ENCODE assay signal across 18 mouse cellular contexts in genomic region chr5:130196307-130196706, GRCm38 (mm10). TPM values are rescaled to one million over a fixed set of nuclear protein-coding genes. Genes with fewer than 3 reads are reported as not detected.
DNase-seq lines count a peak whose midpoint lies in the region; ATAC-seq and TF ChIP-seq lines count a peak whose summit lies in the region.
"Had no signal": no experiment of that assay in that cellular context is flagged by ENCODE, and none has a peak within 500 bp of the region (broad histone marks: within the 10 kb centered on the region; RNA-seq: fewer than 3 reads in every experiment).

No protein-coding gene starts in this region.

- DNase-seq in heart, embryonic 10.5 days (ENCODE audit: low spot score) = no peak
- DNase-seq in heart, adult 18-20 months = no peak
- DNase-seq in liver (no peak), CH12.LX (ENCODE audit: extremely low read depth) (peak; percentile 82)
- no peak for DNase-seq in urinary bladder, postnatal 36 days (ENCODE audit: low spot score in 2 of 2)
- DNase-seq in frontal cortex, postnatal 14 days (ENCODE audit: low spot score in 2 of 2) = no peak
- DNase-seq: cerebellum, adult 11-12 months; kidney, adult 11 months; lung, embryonic 14.5 days; thymus, postnatal 14 days had no signal

- no peak for TF ChIP-seq POLR2A in CH12.LX (IDR thresholded peaks at IDR 0.05; ENCODE audit: low read depth, low read length)
- TF ChIP-seq POLR2A in myocyte (IDR thresholded peaks at IDR 0.05; ENCODE audit: insufficient read length, low read depth) = no peak

- no peaks in the 10 kb centered on the region for H3K9me3 ChIP-seq in heart, embryonic 10.5 days
- no peaks in the 10 kb centered on the region for H3K9me3 ChIP-seq in liver, embryonic 15.5 days (replicated peaks)
- no peaks in the 10 kb centered on the region for H3K9me3 ChIP-seq in CH12.LX (replicated peaks; ENCODE audit: low read length)
- H3K9me3 ChIP-seq: embryonic facial prominence, embryonic 13.5 days; forebrain, embryonic 10.5 days; hindbrain, embryonic 12.5 days; limb, embryonic 13.5 days; stomach, embryonic 15.5 days had no signal

- TF ChIP-seq RAD21 in CH12.LX (IDR thresholded peaks at IDR 0.05; ENCODE audit: low read depth, low read length) = no peak

- in situ Hi-C loops in CH12.LX (cut with MboI; ENCODE audit: low pct_ligation_motif_present, low pct_unique_long_range_greater_than_20kb, low sequenced_read_pairs) = no loop called here

- no peak overlapping the region for H3ac ChIP-seq in myocyte (ENCODE audit: control insufficient read depth, insufficient read length)

- 89% methylated on average over 1 of the region's 1 CpGs for WGBS in heart, embryonic 10.5 days
- 78% methylated on average over 1 of the region's 1 CpGs for WGBS in liver, embryonic 15.5 days (ENCODE audit: insufficient replicate concordance)

- dilution Hi-C loops in CH12.LX (cut with MboI; ENCODE audit: extremely low pct_ligation_motif_present, extremely low pct_unique_long_range_greater_than_20kb, low sequenced_read_pairs) = no loop called here

- TF ChIP-seq EP300 in CH12.LX (IDR thresholded peaks at IDR 0.05; ENCODE audit: low read length) = peak; percentile 86

- H3K79me2 ChIP-seq in CH12.LX (replicated peaks; ENCODE audit: control insufficient read depth, extremely low read depth, insufficient read depth, poor library complexity, severe bottlenecking) (peaks cover 6% of the 10 kb centered on the region), myocyte (ENCODE audit: control insufficient read depth, insufficient read depth) (no peaks in the 10 kb centered on the region)

- ATAC-seq in liver, embryonic 15.5 days (ENCODE audit: insufficient read depth) = no peak

- peaks cover 24% of the 10 kb centered on the region for H3K4me1 ChIP-seq in heart, embryonic 10.5 days
- peaks cover 6% of the 10 kb centered on the region; the same call in 1 of the 2 replicates for H3K4me1 ChIP-seq in liver, embryonic 15.5 days (replicated peaks)
- H3K4me1 ChIP-seq in CH12.LX (ENCODE audit: control insufficient read depth in 1 of 2, insufficient read depth in 2 of 2) = peaks cover 16 to 49% of the 10 kb centered on the region in 2 experiments; a peak in 3 of 4 replicates
- H3K4me1 ChIP-seq: embryonic facial prominence, embryonic 13.5 days; forebrain, embryonic 10.5 days; hindbrain, embryonic 12.5 days; limb, embryonic 13.5 days had no signal

- no peak overlapping the region for H3K9ac ChIP-seq in liver, embryonic 15.5 days
- H3K9ac ChIP-seq in CH12.LX (ENCODE audit: insufficient read depth, low read depth) = 0 out of 2 replicates have a peak overlapping the region, but pooled peaks have one; percentile 35
- H3K9ac ChIP-seq: embryonic facial prominence, embryonic 13.5 days; hindbrain, embryonic 12.5 days; limb, embryonic 13.5 days; lung, embryonic 14.5 days; stomach, embryonic 15.5 days had no signal

- TF ChIP-seq CTCF in CH12.LX (conservative IDR thresholded peaks at IDR 0.05 in 1 of 2, IDR thresholded peaks at IDR 0.05 in 1 of 2; ENCODE audit: low read depth in 2 of 2, low read length in 2 of 2) = no peak

- H3K4me3 ChIP-seq in heart, embryonic 10.5 days = no peak overlapping the region
- no peak overlapping the region for H3K4me3 ChIP-seq in liver, embryonic 15.5 days (replicated peaks)
- H3K4me3 ChIP-seq in CH12.LX (replicated peaks in 1 of 3; ENCODE audit: low read depth in 2 of 3, low read length in 2 of 3, poor library complexity in 1 of 3) (no peak overlapping the region), myocyte (no peak overlapping the region)
- H3K4me3 ChIP-seq: embryonic facial prominence, embryonic 13.5 days; forebrain, embryonic 10.5 days; hindbrain, embryonic 12.5 days; left cerebral cortex, adult 2 months; limb, embryonic 13.5 days; stomach, embryonic 15.5 days had no signal

- H3K4me2 ChIP-seq in liver, embryonic 15.5 days = no peak overlapping the region
- H3K4me2 ChIP-seq in CH12.LX (ENCODE audit: insufficient read depth, low read depth, poor library complexity, severe bottlenecking) (peak overlapping the region; percentile 18), myocyte (ENCODE audit: low read depth) (peak overlapping the region; percentile 35)
- H3K4me2 ChIP-seq: embryonic facial prominence, embryonic 13.5 days; hindbrain, embryonic 12.5 days; limb, embryonic 13.5 days; lung, embryonic 14.5 days; stomach, embryonic 15.5 days had no signal

- H3K36me3 ChIP-seq in heart, embryonic 10.5 days = peaks cover 62% of the 10 kb centered on the region
- H3K36me3 ChIP-seq in liver, embryonic 15.5 days (replicated peaks) = peaks cover 97% of the 10 kb centered on the region
- H3K36me3 ChIP-seq in CH12.LX (replicated peaks in 1 of 2; ENCODE audit: control insufficient read depth in 1 of 2, insufficient read depth in 1 of 2, low read length in 1 of 2) = peaks cover 51 to 83% of the 10 kb centered on the region in 2 experiments
- H3K36me3 ChIP-seq in myocyte (ENCODE audit: control insufficient read depth, insufficient read depth) = peaks cover 27% of the 10 kb centered on the region

- H3K27me3 ChIP-seq in heart, embryonic 10.5 days (ENCODE audit: insufficient read depth, poor library complexity, severe bottlenecking) = no peaks in the 10 kb centered on the region
- no peaks in the 10 kb centered on the region for H3K27me3 ChIP-seq in liver, embryonic 15.5 days
- H3K27me3 ChIP-seq in CH12.LX (replicated peaks) (no peaks in the 10 kb centered on the region), myocyte (ENCODE audit: control insufficient read depth, insufficient read depth, insufficient read length) (no peaks in the 10 kb centered on the region)
- H3K27me3 ChIP-seq: embryonic facial prominence, embryonic 13.5 days; hindbrain, embryonic 12.5 days; limb, embryonic 13.5 days; stomach, embryonic 15.5 days had no signal

- H3K27ac ChIP-seq in heart, embryonic 10.5 days = peak overlapping the region; percentile 4; the same call in 1 of the 2 replicates
- H3K27ac ChIP-seq in liver, embryonic 15.5 days (replicated peaks) = peak overlapping the region; percentile 6; the same call in 1 of the 2 replicates
- H3K27ac ChIP-seq in CH12.LX (ENCODE audit: insufficient read depth, low read depth) = peak overlapping the region; percentile 58
- H3K27ac ChIP-seq: embryonic facial prominence, embryonic 13.5 days; forebrain, embryonic 10.5 days; hindbrain, embryonic 12.5 days; left cerebral cortex, adult 2 months; limb, embryonic 13.5 days; stomach, embryonic 15.5 days had no signal

TF ChIP-seq in CH12.LX, 34 proteins besides CTCF, POLR2A, EP300 and RAD21 (continues in another document):
- TF ChIP-seq BHLHE40 (IDR thresholded peaks at IDR 0.05; ENCODE audit: low read depth, low read length) (peak; percentile 94), MAX (IDR thresholded peaks at IDR 0.05; ENCODE audit: low read length) (no peak), IRF4 (IDR thresholded peaks at IDR 0.05; ENCODE audit: low read depth, low read length) (peak; percentile 95), POLR2AphosphoS2 (IDR thresholded peaks at IDR 0.05; ENCODE audit: low read depth, low read length) (no peak), HCFC1 (IDR thresholded peaks at IDR 0.05; ENCODE audit: low read depth, low read length) (no peak)

TF ChIP-seq in myocyte, 11 proteins besides CTCF, POLR2A, EP300 and RAD21:
- TF ChIP-seq SRF (IDR thresholded peaks at IDR 0.05; ENCODE audit: control insufficient read depth, insufficient read length, low read depth) (peak; percentile 74), REST (IDR thresholded peaks at IDR 0.05; ENCODE audit: insufficient read depth, insufficient read length) (no peak)

RNA-seq across cellular contexts. Expression of gene Tmem248, which starts 20.6 kb away (rescaled TPM):
- 30.9 and 35.7 TPM in 2 replicates for polyA plus RNA-seq in heart, embryonic 10.5 days (2016; fragmentation: Nextera tagmentation; extraction: Ambion mirVana)
- total RNA-seq in heart, adult 18-20 months (2021) = 10 to 100 TPM; 37.1 to 39.8 TPM
- polyA plus RNA-seq in liver, embryonic 15.5 days (2015; fragmentation: Nextera tagmentation; extraction: Ambion mirVana) = 22.7 and 26.2 TPM in 2 replicates
- 82.9 and 100 TPM in 2 replicates for total RNA-seq in CH12.LX (2012; rRNA removed)
- total RNA-seq in CH12.LX (2014; rRNA removed) = 72.1 and 77.6 TPM in 2 replicates
- 80.9 and 87.7 TPM in 2 replicates for polyA plus RNA-seq in CH12.LX (2012; ENCODE audit: insufficient read length, low read depth)
- polyA plus RNA-seq in myocyte (2012; fragmentation: generic; extraction: Trizol) = 25.3 TPM

RNA-seq across cellular contexts. Expression of gene Rabgef1, which starts 24.7 kb away (rescaled TPM):
- polyA plus RNA-seq in heart, embryonic 10.5 days (2016; fragmentation: Nextera tagmentation; extraction: Ambion mirVana) = 21.2 and 25.5 TPM in 2 replicates
- total RNA-seq in heart, adult 18-20 months (2021) = 10 to 100 TPM; 23.4 to 24.9 TPM
- polyA plus RNA-seq in liver, embryonic 15.5 days (2015; fragmentation: Nextera tagmentation; extraction: Ambion mirVana) = 22.7 and 25.2 TPM in 2 replicates
- total RNA-seq in CH12.LX (2012; rRNA removed) (26.4 and 26.7 TPM in 2 replicates), CH12.LX (2014; rRNA removed) (19.3 and 20.1 TPM in 2 replicates)
- polyA plus RNA-seq in CH12.LX (2012; ENCODE audit: insufficient read length, low read depth) (31.6 and 34.4 TPM in 2 replicates), myocyte (2012; fragmentation: generic; extraction: Trizol) (18.8 TPM)

RNA-seq across cellular contexts. Expression of gene Kctd7, which starts 51.6 kb away (rescaled TPM):
- polyA plus RNA-seq in heart, embryonic 10.5 days (2016; fragmentation: Nextera tagmentation; extraction: Ambion mirVana) = 4.4 and 4.8 TPM in 2 replicates
- 1 to 10 TPM; 1.9 to 3.0 TPM for total RNA-seq in heart, adult 18-20 months (2021)
- 6.0 and 6.6 TPM in 2 replicates for polyA plus RNA-seq in liver, embryonic 15.5 days (2015; fragmentation: Nextera tagmentation; extraction: Ambion mirVana)
- 3.7 and 4.3 TPM in 2 replicates for total RNA-seq in CH12.LX (2012; rRNA removed)
- 2.8 and 3.3 TPM in 2 replicates for total RNA-seq in CH12.LX (2014; rRNA removed)
- 2.6 and 2.8 TPM in 2 replicates for polyA plus RNA-seq in CH12.LX (2012; ENCODE audit: insufficient read length, low read depth)
- polyA plus RNA-seq in myocyte (2012; fragmentation: generic; extraction: Trizol) = 4.5 TPM

RNA-seq across cellular contexts. Expression of gene Sbds, which starts 59.0 kb away (rescaled TPM):
- polyA plus RNA-seq in heart, embryonic 10.5 days (2016; fragmentation: Nextera tagmentation; extraction: Ambion mirVana) = 64.9 and 74.8 TPM in 2 replicates
- 10 to 100 TPM; 52.0 to 55.9 TPM for total RNA-seq in heart, adult 18-20 months (2021)
- 42.5 and 46.6 TPM in 2 replicates for polyA plus RNA-seq in liver, embryonic 15.5 days (2015; fragmentation: Nextera tagmentation; extraction: Ambion mirVana)
- total RNA-seq in CH12.LX (2012; rRNA removed) (37.0 and 48.7 TPM in 2 replicates), CH12.LX (2014; rRNA removed) (43.9 and 44.0 TPM in 2 replicates)
- polyA plus RNA-seq in CH12.LX (2012; ENCODE audit: insufficient read length, low read depth) (81.2 and 93.2 TPM in 2 replicates), myocyte (2012; fragmentation: generic; extraction: Trizol) (47.2 TPM)

RNA-seq across cellular contexts. Expression of gene Tyw1, which starts 59.1 kb away (rescaled TPM):
- 25.2 and 26.1 TPM in 2 replicates for polyA plus RNA-seq in heart, embryonic 10.5 days (2016; fragmentation: Nextera tagmentation; extraction: Ambion mirVana)
- total RNA-seq in heart, adult 18-20 months (2021) = 1 to 10 TPM; 6.4 to 9.1 TPM
- polyA plus RNA-seq in liver, embryonic 15.5 days (2015; fragmentation: Nextera tagmentation; extraction: Ambion mirVana) = 10.9 and 11.2 TPM in 2 replicates
- total RNA-seq in CH12.LX (2012; rRNA removed) (45.5 and 46.5 TPM in 2 replicates), CH12.LX (2014; rRNA removed) (34.7 and 35.1 TPM in 2 replicates)
- polyA plus RNA-seq in CH12.LX (2012; ENCODE audit: insufficient read length, low read depth) (34.0 and 37.1 TPM in 2 replicates), myocyte (2012; fragmentation: generic; extraction: Trizol) (23.6 TPM)

Comparison
In these comparisons a context has a peak if more than half of its experiments do, and no peak if none do; other contexts are left out.
1. H3K27ac ChIP-seq: peak in every context shown above with its lines; median percentile 58 in CH12.LX; 6 in liver, embryonic 15.5 days; 4 in heart, embryonic 10.5 days.